Mouse (Mus musculus): ENCODE data around the gene Gdf9.
A peak's percentile ranks its signal among the peaks of the same experiment; 100 is the strongest.

Gene Gdf9

GRCm38 (mm10) chr11:53446183-53446582, 15.4 kb downstream of the Gdf9 start:
- DNase-seq (ENCODE audit: low spot score): no peak

- DNase-seq (ENCODE audit: low spot score): no peak
Measured at GRCm38 (mm10) chr11:53447996-53448395, 17.2 kb downstream of the Gdf9 start.

DNA sequence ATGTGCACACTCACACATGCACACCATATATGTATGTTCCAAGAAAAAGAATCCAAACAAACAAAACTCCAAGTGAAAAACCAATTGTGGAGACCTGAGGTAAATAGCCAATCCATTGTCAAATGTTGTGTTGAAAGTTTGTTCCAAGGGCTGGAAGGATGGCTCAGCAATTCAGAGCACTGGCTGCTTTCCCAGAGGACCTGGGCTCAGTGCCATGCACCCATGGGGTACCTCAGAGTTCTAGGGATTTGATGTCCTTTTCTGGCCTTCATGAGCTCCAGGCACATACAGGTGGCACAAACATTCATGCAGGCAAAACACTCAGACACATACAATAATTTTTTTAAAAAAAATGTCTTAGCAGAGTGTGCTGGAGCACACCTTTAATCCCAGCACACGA, 17.7 kb downstream of the Gdf9 start:
- DNase-seq (ENCODE audit: low spot score): no peak

DNA sequence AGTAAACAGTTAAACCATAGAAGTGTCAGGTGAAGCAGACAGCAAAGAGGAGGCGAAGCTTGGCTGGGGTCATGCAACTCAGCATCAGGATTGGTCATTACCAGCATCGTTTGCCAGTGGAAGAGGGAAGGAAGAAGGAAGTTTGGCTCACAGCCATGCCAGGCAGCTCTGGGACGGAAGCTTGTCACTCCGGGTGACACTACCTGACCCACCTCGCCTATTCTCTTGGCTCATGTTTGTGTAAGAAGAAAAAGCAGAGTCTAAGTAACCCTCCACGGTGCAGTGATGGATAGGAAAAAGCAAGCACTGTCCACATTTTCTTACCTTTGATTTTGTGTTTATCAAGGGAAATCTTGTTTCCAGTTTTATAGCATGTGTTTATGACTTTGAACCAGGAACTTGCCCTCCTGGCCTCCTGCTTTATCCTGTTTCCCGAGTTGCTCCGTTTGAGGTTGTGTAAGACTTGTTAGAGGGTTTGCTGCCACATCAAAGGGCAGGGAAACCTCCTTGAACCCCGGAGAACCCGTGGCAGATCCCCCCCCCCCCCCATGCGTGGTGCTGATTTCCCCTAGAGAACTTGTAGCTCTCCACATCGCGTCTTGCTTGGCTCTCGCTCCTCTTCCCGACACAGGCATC, 19.4 kb downstream of the Gdf9 start:
- DNase-seq (ENCODE audit: low spot score): no peak

GRCm38 (mm10) chr11:53451361-53451760, 20.5 kb downstream of the Gdf9 start:
- DNase-seq (ENCODE audit: low spot score): no peak

- DNase-seq (ENCODE audit: low spot score): no peak
Measured at GRCm38 (mm10) chr11:53452396-53452795, 21.6 kb downstream of the Gdf9 start.

- DNase-seq (ENCODE audit: low spot score): no peak
Measured at GRCm38 (mm10) chr11:53453031-53453430, 22.2 kb downstream of the Gdf9 start.

GRCm38 (mm10) chr11:53456474-53457371, 25.9 kb downstream of the Gdf9 start, which contains the start of the genes Gm10447 and Shroom1:
Gm10447 (minus strand) TSS chr11:53457110.
Shroom1 (plus strand) TSS chr11:53457205.
- no peak for DNase-seq (ENCODE audit: low spot score)

DNA sequence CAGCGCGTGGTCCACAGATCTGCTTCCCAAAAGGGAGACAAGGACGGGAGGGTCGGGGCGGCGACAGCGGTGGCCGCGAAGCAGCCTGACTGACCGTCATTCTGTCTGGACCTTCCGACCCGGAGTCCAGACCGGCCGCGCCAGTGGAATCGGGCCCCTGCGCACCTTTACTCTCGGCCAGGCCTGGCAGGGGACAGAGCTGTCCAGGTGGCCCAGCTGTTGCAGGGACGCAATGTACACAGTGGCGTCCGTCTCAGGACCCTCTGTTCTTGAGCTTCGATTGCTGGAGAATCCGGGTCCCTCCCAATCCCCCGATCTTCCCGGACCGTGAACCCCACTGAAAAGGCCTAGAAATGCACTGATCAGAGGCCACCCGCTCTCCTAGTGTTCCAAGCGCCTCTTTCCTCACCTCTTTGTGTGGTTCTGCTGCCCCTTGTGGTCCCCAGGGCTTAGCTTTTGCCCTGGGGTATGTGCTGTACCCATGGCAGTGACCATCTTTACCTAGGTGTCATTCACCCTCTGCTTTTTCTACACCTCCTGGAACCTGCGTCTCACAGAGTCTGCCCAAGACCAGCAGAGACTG, 26.6 kb downstream of the Gdf9 start:
- no peak for DNase-seq (ENCODE audit: low spot score)

DNA sequence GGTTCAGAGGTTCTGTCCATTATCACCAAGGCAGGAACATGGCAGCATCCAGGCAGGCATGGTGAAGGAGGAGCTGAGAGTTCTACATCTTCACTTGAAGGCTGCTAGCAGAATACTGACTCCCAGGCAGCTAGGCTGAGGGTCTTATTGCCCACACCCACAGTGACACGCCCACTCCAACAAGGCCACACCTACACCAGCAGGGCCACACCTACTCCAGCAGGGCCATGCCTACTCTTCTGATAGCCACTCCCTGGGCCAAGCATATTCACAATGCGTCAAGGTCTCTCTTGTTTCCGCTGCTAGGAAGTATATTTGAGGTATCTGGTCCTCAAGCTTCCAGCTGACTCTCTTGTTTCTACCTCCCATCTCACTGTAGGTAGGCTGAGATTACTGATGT, 28.2 kb downstream of the Gdf9 start:
- no peak for DNase-seq (ENCODE audit: low spot score)

DNA sequence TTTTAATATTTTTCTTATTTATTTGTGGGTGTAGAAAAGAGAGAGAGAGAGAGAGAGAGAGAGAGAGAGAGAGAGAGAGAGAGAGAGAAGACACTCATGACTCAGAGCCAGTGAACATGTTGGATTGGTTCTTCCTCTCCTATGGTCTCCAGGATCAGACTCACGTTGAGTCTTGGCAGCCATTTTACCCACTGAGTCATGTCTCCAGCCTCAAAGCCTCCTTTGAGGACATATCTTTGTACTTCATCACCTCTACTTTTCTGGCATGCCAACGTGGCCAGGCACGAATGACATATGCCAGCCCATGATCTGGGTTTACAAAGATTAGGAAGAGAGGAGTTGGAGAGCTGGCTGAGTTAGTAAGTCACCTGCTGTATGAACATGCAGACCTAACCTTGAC, 29.4 kb downstream of the Gdf9 start:
- DNase-seq (ENCODE audit: low spot score): no peak

DNA sequence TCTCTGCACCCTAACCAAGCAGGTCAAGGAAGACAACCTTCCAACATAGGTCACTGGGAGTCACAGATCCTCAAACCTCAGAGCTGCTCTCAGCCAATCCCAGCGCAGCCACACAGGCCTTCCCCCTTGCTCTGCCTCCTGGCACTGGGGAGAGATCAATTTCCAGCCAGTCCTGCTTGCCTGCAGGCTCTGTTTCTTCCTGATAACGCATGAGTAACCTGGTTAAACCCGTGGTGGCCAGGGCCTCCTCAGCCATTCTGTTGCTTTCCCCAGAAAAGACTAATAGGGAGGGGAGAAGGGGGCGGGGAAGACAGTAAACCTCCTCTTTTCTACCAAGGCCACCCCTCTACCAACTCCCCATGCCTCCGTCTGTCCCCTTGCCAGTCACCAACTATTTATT, 30.9 kb downstream of the Gdf9 start:
- DNase-seq (ENCODE audit: low spot score): no peak

GRCm38 (mm10) chr11:53463551-53464424, 33.0 kb downstream of the Gdf9 start:
- DNase-seq (ENCODE audit: low spot score): no peak

DNA sequence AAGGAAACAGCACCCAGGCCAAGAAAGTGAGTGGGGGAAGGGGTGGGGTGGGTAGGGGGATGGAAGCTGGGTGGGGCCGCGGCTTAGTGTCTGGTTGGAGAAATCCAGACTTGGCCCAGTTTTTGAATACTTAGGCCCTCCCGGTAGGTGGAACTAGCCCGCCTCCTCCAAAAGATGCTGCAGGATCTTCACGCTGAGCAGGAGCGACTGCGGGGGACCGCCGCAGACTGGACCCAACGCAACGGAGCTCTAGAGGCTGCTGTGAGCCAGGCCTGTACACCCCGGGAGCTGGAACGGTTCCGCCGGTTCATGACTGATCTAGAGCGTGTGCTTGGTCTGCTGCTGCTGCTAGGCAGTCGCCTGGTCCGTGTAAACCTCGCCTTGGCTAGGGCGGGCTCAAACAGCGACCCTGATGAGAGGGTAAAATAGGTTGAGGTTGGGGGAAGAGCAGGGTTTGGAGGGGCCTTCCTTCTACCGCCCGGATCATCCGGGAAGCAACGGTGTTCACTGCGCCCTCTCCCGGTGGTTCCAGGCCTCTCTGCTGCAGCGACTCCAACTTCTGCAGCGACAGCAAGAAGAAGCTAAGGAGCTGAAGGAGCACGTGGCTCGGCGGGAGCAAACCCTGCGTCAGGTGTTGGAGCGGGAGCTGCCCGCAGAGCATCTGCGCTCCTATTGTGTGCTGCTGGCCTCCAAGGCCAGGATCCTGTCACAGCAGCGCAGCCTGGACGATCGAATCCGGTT, 35.6 kb downstream of the Gdf9 start:
- DNase-seq (ENCODE audit: low spot score): peak; percentile 47

GRCm38 (mm10) chr11:53469294-53469967, 38.6 kb downstream of the Gdf9 start:
- peak; percentile 71 for DNase-seq (ENCODE audit: low spot score)

- peak; percentile 94 for DNase-seq (ENCODE audit: low spot score)
Measured at GRCm38 (mm10) chr11:53469968-53470695, 39.3 kb downstream of the Gdf9 start, which contains the start of gene Gm9837. Gm9837 (minus strand) TSS chr11:53470479.

DNA sequence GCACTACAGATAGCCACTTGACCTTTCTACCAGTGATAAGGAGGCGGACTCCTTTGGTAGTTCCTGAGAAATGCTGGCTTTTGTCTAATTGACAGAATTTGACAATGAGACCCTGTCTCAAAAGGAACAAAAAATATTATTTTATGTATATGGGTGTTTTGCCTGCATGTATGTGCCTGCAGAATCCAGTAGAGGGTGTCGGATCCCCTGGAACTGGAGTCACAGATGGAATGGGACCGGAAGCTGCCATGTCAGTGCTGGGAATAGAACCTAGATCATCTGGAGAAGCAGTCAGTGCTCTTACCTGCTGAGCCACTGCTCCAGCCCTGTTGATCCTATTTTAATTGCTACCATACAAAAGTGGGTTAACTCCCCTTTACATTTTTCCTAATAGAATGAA, 41.9 kb downstream of the Gdf9 start:
- no peak for DNase-seq (ENCODE audit: low spot score)

- DNase-seq (ENCODE audit: low spot score): no peak
Measured at GRCm38 (mm10) chr11:53475620-53476019, 44.8 kb downstream of the Gdf9 start.

GRCm38 (mm10) chr11:53477833-53478232, 47.0 kb downstream of the Gdf9 start:
- no peak for DNase-seq (ENCODE audit: low spot score)

Data from layer of hippocampus, adult 9-10 months (tissue).